Mouse (Mus musculus) kidney, adult 11 months (tissue): ENCODE data around the gene Gm2022.
"Not testable (repeated sequence)": the region's sequence is repeated elsewhere in the genome, so short reads cannot be mapped to it uniquely, and the experiment has no call there.

ENCODE experiments used
- DNase-seq: peaks from one replicate; pipeline ENCODE4 v3.0.0; 2022

The Gm2022 gene

GRCm38 (mm10) chr12:87895070-87895469, at the start of gene Gm2022:
Gene Gm2022 (plus strand): TSS chr12:87895370.
- not testable (repeated sequence) for DNase-seq

GRCm38 (mm10) chr12:87850657-87851056, 44.5 kb upstream of the Gm2022 start:
- not testable (repeated sequence) for DNase-seq

GRCm38 (mm10) chr12:87856067-87856466, 39.1 kb upstream of the Gm2022 start:
- DNase-seq = not testable (repeated sequence)

GRCm38 (mm10) chr12:87861740-87862692, 33.2 kb upstream of the Gm2022 start:
- not testable (repeated sequence) for DNase-seq

GRCm38 (mm10) chr12:87863638-87864037, 31.5 kb upstream of the Gm2022 start:
- DNase-seq = not testable (repeated sequence)

GRCm38 (mm10) chr12:87864048-87864447, 31.1 kb upstream of the Gm2022 start:
- DNase-seq = not testable (repeated sequence)

GRCm38 (mm10) chr12:87873772-87874171, 21.4 kb upstream of the Gm2022 start, which contains the start of gene Gm2016:
Gene Gm2016 (plus strand): TSS chr12:87874072.
- DNase-seq = not testable (repeated sequence)

- not testable (repeated sequence) for DNase-seq
Measured at GRCm38 (mm10) chr12:87919721-87920120, 24.6 kb downstream of the Gm2022 start, which contains the start of gene Gm2035. Gene Gm2035 (minus strand): TSS chr12:87919857.
